Mouse (Mus musculus) small intestine, adult 2 months (tissue): ENCODE measurements around the gene Rabep2.

ENCODE experiments used
- CTCF ChIP-seq: fragments of 200-500 bp; IDR thresholded peaks from 2 replicates; pipeline ENCODE4 v1.5.1; 2012; ENCODE audit warnings: low read depth, mild to moderate bottlenecking, control low read depth, inconsistent platforms, low read length, moderate library complexity, mixed read lengths; ENCODE audit not compliant: insufficient replicate concordance, insufficient read length; ENCODE audit errors: extremely low read depth
- POLR2A ChIP-seq: fragments of 200-500 bp; IDR thresholded peaks from 2 replicates; pipeline ENCODE4 v1.6.1; 2012; ENCODE audit warnings: low read depth, mild to moderate bottlenecking, control low read depth, inconsistent platforms, low read length, moderate library complexity

DNA sequence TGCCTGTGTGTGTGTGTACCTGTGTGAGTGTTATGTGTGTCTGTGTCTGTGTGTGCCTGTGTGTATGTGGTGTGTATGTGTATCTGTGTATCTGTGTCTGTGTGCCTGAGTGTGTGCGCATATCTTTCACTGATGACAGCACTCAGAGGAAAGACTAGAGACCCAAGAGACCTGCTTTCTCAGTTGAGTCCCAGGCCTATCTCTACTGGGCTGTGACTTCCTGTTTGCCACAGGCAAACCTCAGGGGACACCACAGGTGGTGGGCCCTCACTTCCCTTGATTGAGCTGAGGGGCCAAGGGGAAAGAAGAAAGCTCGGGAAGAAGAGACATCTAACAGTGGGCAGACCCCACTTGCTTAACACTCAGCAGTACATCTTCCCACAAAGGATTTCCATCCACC lies 11.9 kb upstream of the Rabep2 start:
- TF ChIP-seq CTCF (no peak), POLR2A (no peak)
